Mouse (Mus musculus) gastrocnemius, adult 18-20 months (tissue): ENCODE results near the gene Gad1. TPM values are rescaled to one million over a fixed set of nuclear protein-coding genes. Genes with fewer than 3 reads are reported as not detected.
A peak's percentile ranks its signal among the peaks of the same experiment; 100 is the strongest.

ENCODE experiments used
- DNase-seq: peaks from one replicate; pipeline ENCODE4 v3.0.0; 2021; ENCODE audit warnings: low spot score
- total RNA-seq, 2 experiments: library from RNA; stranded (reverse); gene quantifications; 2 replicates each; pipeline ENCODE4 v1.2.3; 2021

The Gad1 gene
- total RNA-seq, 2 experiments from 2014 or later, result 0.12 TPM; not detected in 1

- no peak for DNase-seq
These were observed 72.9 kb downstream of the Gad1 start for GRCm38 (mm10) chr2:70625761-70626160.

DNA sequence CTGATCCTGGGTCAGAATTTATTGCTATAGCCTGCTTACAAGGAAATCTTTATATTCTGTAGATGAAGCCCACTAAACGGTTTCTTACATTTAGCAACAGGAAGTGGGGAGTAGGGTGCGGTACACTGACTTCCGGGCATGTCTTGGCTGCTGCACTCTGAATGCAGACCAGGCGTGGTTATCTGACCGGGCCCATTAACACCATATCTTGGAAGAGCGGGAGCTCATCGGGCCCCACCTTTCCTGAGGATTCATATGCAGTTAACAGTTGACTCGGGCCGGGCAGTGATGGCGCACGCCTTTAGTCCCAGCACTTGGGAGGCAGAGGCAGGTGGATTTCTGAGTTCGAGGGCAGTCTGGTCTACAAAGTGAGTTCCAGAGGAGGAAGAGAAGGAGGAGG is 75.5 kb downstream of the Gad1 start:
- DNase-seq, result no peak

DNA sequence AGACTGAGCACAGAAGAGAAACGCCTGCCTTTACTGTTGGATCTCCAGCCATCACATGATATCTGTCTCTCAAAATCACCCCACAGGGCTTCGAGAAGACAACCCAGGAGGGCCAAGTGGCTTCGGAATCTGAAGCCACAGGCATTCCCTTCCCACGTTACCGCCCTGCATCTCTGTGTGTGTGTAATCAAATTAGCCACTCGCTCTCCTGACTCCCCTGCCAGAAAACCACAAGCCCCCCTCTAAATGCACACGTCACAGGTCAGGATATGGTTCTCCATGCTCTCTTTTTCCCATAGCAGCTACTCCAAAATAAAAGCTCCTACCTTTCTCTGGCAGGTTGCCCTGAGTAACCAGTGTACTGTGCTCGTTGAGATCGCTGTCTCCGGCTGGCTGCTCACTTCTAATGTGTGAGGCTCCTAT is 76.5 kb downstream of the Gad1 start:
- DNase-seq, result no peak

DNA sequence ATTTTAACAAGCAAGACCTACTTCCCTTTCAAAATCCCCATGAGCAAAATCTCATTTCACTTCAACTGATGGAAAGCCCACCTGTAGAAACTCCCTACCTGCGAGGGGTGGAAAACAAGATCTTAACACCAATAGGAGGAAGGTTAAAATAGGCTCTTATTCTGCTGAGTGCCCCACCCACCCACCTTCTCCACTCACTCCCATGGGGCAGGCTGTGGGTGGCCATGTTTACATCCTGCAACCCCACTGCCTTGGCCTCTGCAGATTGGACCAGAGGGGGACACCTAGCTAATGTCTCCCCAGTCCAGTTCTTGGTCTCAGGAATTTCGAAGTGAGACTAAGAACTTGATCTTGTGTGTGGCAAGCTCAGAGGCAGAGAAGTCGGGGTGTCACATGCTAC is 77.0 kb downstream of the Gad1 start:
- DNase-seq, result no peak

GRCm38 (mm10) chr2:70631321-70631720 is 78.4 kb downstream of the Gad1 start:
- DNase-seq, result no peak

- DNase-seq, result no peak
These were observed 79.5 kb downstream of the Gad1 start for GRCm38 (mm10) chr2:70632412-70632811.

GRCm38 (mm10) chr2:70634028-70634690 is 81.3 kb downstream of the Gad1 start:
- DNase-seq, result no peak

GRCm38 (mm10) chr2:70640968-70641367 is 88.1 kb downstream of the Gad1 start:
- DNase-seq, result no peak

DNA sequence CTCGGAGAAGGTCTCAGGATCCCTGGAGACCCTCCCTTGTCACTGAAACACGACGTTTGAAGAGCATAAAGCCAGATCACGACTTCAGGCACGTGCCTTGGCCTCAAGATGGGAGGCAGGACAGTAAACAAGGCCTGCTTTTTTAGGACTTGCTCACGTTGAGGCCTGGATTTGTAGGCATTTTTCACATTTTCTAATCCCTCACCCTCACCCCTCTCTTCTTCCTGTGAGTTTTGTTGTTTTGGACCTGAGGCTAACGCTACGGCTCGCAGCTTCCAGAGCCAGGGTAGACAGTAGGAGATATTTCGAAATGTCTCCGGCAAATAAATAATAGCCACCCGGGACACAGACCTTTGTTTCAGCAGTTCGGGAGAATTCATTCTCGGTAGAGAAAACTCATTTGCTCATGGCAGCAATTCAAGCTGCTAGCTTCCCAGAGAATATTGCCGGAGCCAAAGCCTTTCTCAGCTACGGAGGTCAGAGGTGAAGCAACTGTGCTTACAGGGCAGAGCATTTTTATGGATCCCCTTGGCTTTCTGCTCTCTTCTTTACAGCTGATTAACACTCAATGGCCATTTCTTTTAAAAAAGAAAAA is 90.2 kb downstream of the Gad1 start:
- peak; percentile 23 for DNase-seq

DNA sequence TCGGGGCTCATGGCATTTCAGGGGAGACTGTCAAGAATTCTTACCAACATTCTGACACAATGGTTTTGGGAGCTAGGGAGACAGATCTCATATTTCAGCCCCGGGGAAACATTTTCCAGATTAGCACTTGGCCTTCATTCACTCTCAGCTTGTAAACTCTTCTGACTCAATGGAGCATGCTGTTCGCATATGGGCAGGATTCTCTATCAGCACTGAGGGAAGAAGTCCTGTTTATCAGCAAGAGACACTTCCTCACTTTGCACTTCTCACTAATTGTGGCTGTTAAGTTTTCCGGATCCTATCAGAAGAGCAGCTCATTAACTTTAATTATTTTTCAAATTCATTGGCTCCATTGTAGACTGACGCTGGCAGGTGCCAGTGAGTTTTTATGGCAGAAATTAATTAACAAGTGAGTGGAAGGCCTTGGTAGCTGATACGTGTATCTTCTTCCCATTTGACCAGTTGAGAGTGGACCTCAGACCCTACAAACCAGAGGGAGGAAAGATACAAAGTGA is 92.5 kb downstream of the Gad1 start:
- DNase-seq, result no peak

DNA sequence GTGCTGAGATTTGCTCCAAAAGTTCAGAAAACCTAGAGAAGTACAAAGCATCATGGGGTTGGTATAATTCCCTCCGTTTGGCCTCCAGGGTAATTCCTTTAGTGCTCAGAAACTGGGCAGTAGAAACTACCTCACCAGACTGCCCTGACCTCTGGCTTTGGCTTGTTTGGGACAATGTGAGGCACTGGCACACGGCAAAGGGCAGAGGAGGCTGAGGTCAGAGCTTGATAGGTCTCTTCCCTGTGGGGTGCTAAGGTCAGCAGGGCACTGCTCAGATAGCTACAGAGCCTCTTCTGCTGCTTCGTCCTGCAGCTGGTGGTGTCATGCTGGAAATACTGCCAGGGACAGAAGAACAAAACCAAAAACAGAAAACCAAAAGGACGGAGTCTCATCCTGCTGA is 94.8 kb downstream of the Gad1 start:
- no peak for DNase-seq

DNA sequence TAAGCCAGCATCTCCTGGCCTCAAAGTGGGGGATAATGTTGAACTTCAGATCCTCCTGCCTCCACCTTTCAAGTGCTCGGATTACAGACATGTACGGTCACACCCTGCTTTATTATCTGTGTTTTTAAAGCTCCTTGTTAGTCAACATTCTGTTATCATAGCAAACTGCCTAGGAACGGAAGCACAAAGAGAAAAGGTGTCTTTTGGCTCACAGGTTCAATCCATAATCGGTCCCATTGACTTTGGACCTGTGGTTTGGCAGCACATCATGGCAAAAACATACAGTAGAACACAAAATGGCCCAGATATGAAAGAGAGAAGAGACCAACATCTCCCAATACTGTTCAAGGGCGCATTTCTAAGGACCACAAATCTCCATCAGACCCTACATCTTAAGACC is 95.4 kb downstream of the Gad1 start:
- no peak for DNase-seq

DNA sequence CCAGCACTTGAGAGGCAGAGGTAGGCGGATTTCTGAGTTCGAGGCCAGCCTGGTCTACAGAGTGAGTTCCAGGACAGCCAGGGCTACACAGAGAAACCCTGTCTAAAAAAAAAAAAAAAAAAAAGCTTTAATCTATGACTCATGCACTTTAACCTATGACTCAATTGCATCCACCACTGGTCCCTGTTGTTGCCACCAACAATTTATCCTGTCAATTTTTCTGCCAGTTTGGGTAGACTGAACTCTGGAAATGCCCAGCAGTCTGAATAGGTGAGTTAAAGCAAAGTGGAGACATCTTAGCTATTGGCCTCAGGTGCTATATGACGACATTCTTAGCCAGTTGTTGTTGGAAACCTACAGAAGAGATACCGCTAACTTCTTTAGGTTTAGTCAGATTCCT is 96.6 kb downstream of the Gad1 start:
- DNase-seq, result no peak

Other genes starting within 250 kb of the Gad1 start
- not detected for gene Sp5, start 78.1 kb upstream of the Gad1 start, total RNA-seq
- gene Erich2, start 44.3 kb upstream of the Gad1 start, total RNA-seq, result not detected
- gene Gorasp2, start 108.5 kb downstream of the Gad1 start, total RNA-seq, result 10 to 100 TPM; 78.6 to 81.0 TPM
- gene Gm26558, start 109.0 kb downstream of the Gad1 start, total RNA-seq, result not detected